Mouse (Mus musculus) neural tube, embryonic 14.5 days (tissue): Measurements from ENCODE around the gene Gm26965. TPM values are rescaled to one million over a fixed set of nuclear protein-coding genes. Genes with fewer than 3 reads are reported as not detected.
"Not testable (repeated sequence)": the region's sequence is repeated elsewhere in the genome, so short reads cannot be mapped to it uniquely, and the experiment has no call there.

ENCODE experiments used
- ATAC-seq: fragments of 200-750 bp; cut with Nextera tagmentation; 2 replicates; pipeline ENCODE4 v1.8.0; 2017; ENCODE audit warnings: low read depth, mild to moderate bottlenecking, moderate TSS enrichment, moderate library complexity
- H3K27ac ChIP-seq: fragments of 300-500 bp; sonication (generic); 2 replicates; pipeline ENCODE4 v1.5.1; 2014; ENCODE audit warnings: low read depth, mild to moderate bottlenecking, control low read depth, low read length, moderate library complexity, mixed read lengths
- H3K27me3 ChIP-seq: fragments of 300-500 bp; sonication (generic); 2 replicates; pipeline ENCODE4 v1.6.1; 2014; ENCODE audit warnings: low read length; ENCODE audit not compliant: control insufficient read depth, insufficient read depth
- H3K36me3 ChIP-seq: fragments of 300-500 bp; sonication (generic); 2 replicates; pipeline ENCODE4 v1.6.1; 2014; ENCODE audit warnings: low read length, mixed read lengths; ENCODE audit not compliant: control insufficient read depth, insufficient read depth
- H3K4me1 ChIP-seq: fragments of 300-500 bp; sonication (generic); 2 replicates; pipeline ENCODE4 v1.6.1; 2014; ENCODE audit warnings: low read length; ENCODE audit not compliant: control insufficient read depth, insufficient read depth
- H3K4me2 ChIP-seq: fragments of 300-500 bp; sonication (generic); 2 replicates; pipeline ENCODE4 v1.6.1; 2014; ENCODE audit warnings: mild to moderate bottlenecking, low read depth, low read length, control low read depth
- H3K4me3 ChIP-seq: fragments of 300-500 bp; sonication (generic); 2 replicates; pipeline ENCODE4 v1.5.1; 2014; ENCODE audit warnings: low read depth, low read length, control low read depth, mixed read lengths
- H3K9ac ChIP-seq: fragments of 300-500 bp; sonication (generic); replicated peaks from 2 replicates; pipeline ENCODE4 v1.6.1; 2014; ENCODE audit warnings: low read depth, mild to moderate bottlenecking, control low read depth, low read length, mixed read lengths
- H3K9me3 ChIP-seq: fragments of 300-500 bp; sonication (generic); 2 replicates; pipeline ENCODE4 v1.6.1; 2016; ENCODE audit warnings: low read length; ENCODE audit not compliant: control insufficient read depth
- WGBS: fragments of 180-500 bp; shearing (Covaris S2); extraction: QIAGEN DNeasy Blood & Tissue Kit; methylation state at CpG from one replicate; pipeline ENCODE4 v1.1.7; 2014; 5-methylcytosine and 5-hydroxymethylcytosine counted together
- polyA plus RNA-seq: library from polyadenylated mRNA; unstranded; fragments of >200 nt; fragmentation: Nextera tagmentation; extraction: Ambion mirVana; gene quantifications from 2 replicates; pipeline ENCODE4 v1.2.1, GENCODE M21; 2014

Gene Gm26965
- polyA plus RNA-seq, 1 experiment from 2014 or later, result not detected

GRCm38 (mm10) chr13:67495631-67496030 lies 30.3 kb downstream of the Gm26965 start:
- H3K9ac ChIP-seq, result no peak overlapping the region
- no peak for ATAC-seq
- peaks cover 8% of the 10 kb centered on the region; the same call in 1 of the 2 replicates for H3K9me3 ChIP-seq
- no peaks in the 10 kb centered on the region for H3K27me3 ChIP-seq
- no peak overlapping the region for H3K4me3 ChIP-seq
- peaks cover 6% of the 10 kb centered on the region for H3K4me1 ChIP-seq
- H3K4me2 ChIP-seq, result no peak overlapping the region
- WGBS, result 98% methylated on average over 1 of the region's 1 CpGs
- H3K27ac ChIP-seq, result no peak overlapping the region
- peaks cover 22% of the 10 kb centered on the region for H3K36me3 ChIP-seq

GRCm38 (mm10) chr13:67484424-67484811 lies 41.5 kb downstream of the Gm26965 start:
- Histone ChIP-seq H3K9ac (no peak overlapping the region), H3K9me3 (no peaks in the 10 kb centered on the region), H3K4me3 (peak overlapping the region; percentile 55), H3K4me2 (peak overlapping the region; percentile 68), H3K36me3 (no peaks in the 10 kb centered on the region), H3K4me1 (no peaks in the 10 kb centered on the region), H3K27me3 (no peaks in the 10 kb centered on the region), H3K27ac (no peak overlapping the region)
- peak; percentile 63; the same call in 1 of the 2 replicates for ATAC-seq
- WGBS, result 47% methylated on average over 8 of the region's 8 CpGs

GRCm38 (mm10) chr13:67483625-67484423 lies 42.1 kb downstream of the Gm26965 start, which contains the start of gene Zfp874b:
TSS of gene Zfp874b (minus strand) at chr13:67484258.
- peak within 1 kb of the TSS; percentile 37; the same call in 1 of the 2 replicates for H3K9ac ChIP-seq
- H3K4me2 ChIP-seq, result peak within 1 kb of the TSS; percentile 68
- no peaks in the 10 kb centered on the region for H3K4me1 ChIP-seq
- ATAC-seq, result peak; percentile 95
- H3K9me3 ChIP-seq, result no peaks in the 10 kb centered on the region
- H3K4me3 ChIP-seq, result peak within 1 kb of the TSS; percentile 55
- 6% methylated on average over 20 of the region's 20 CpGs for WGBS
- no peaks in the 10 kb centered on the region for H3K27me3 ChIP-seq
- H3K36me3 ChIP-seq, result no peaks in the 10 kb centered on the region
- H3K27ac ChIP-seq, result no peak within 1 kb of the TSS

GRCm38 (mm10) chr13:67481528-67481927 lies 44.4 kb downstream of the Gm26965 start:
- WGBS, result 67% methylated on average over 4 of the region's 4 CpGs
- Histone ChIP-seq H3K4me2 (no peak overlapping the region), H3K27ac (no peak overlapping the region), H3K9ac (no peak overlapping the region), H3K4me3 (no peak overlapping the region), H3K4me1 (no peaks in the 10 kb centered on the region), H3K9me3 (no peaks in the 10 kb centered on the region), H3K36me3 (no peaks in the 10 kb centered on the region), H3K27me3 (no peaks in the 10 kb centered on the region)
- no peak for ATAC-seq

GRCm38 (mm10) chr13:67469274-67469673 lies 56.7 kb downstream of the Gm26965 start:
- no peaks in the 10 kb centered on the region for H3K4me1 ChIP-seq
- H3K27ac ChIP-seq, result no peak overlapping the region
- 88% methylated on average over 3 of the region's 3 CpGs for WGBS
- no peaks in the 10 kb centered on the region for H3K36me3 ChIP-seq
- H3K27me3 ChIP-seq, result no peaks in the 10 kb centered on the region
- no peak overlapping the region for H3K4me3 ChIP-seq
- no peak for ATAC-seq
- no peaks in the 10 kb centered on the region for H3K9me3 ChIP-seq
- no peak overlapping the region for H3K4me2 ChIP-seq
- no peak overlapping the region for H3K9ac ChIP-seq

GRCm38 (mm10) chr13:67463506-67464185 lies 62.3 kb downstream of the Gm26965 start:
- not testable (repeated sequence) for H3K9ac ChIP-seq, H3K27ac ChIP-seq, H3K36me3 ChIP-seq, H3K4me2 ChIP-seq, H3K4me3 ChIP-seq, H3K4me1 ChIP-seq, ATAC-seq, H3K27me3 ChIP-seq, H3K9me3 ChIP-seq
- 90% methylated on average over 2 of the region's 5 CpGs for WGBS

GRCm38 (mm10) chr13:67452021-67452309 lies 74.0 kb downstream of the Gm26965 start:
- Histone ChIP-seq H3K27me3 (no peaks in the 10 kb centered on the region), H3K27ac (no peak overlapping the region), H3K4me3 (peak overlapping the region; percentile 50), H3K4me1 (no peaks in the 10 kb centered on the region), H3K36me3 (no peaks in the 10 kb centered on the region), H3K4me2 (peak overlapping the region; percentile 70), H3K9me3 (no peaks in the 10 kb centered on the region), H3K9ac (peak overlapping the region; percentile 46)
- peak; percentile 56 for ATAC-seq
- WGBS, result 6% methylated on average over 3 of the region's 3 CpGs

GRCm38 (mm10) chr13:67451172-67452020 lies 74.6 kb downstream of the Gm26965 start, which contains the start of gene Zfp874a:
TSS of gene Zfp874a (minus strand) at chr13:67451624.
- H3K9me3 ChIP-seq, result no peaks in the 10 kb centered on the region
- no peaks in the 10 kb centered on the region for H3K27me3 ChIP-seq
- H3K27ac ChIP-seq, result no peak within 1 kb of the TSS
- H3K4me1 ChIP-seq, result no peaks in the 10 kb centered on the region
- H3K4me3 ChIP-seq, result peak within 1 kb of the TSS; percentile 50
- peak; percentile 97 for ATAC-seq
- no peaks in the 10 kb centered on the region for H3K36me3 ChIP-seq
- peak within 1 kb of the TSS; percentile 70 for H3K4me2 ChIP-seq
- 2% methylated on average over 20 of the region's 20 CpGs for WGBS
- peak within 1 kb of the TSS; percentile 46 for H3K9ac ChIP-seq
